Comparison of ENCODE assay signal across 8 mouse cellular contexts in genomic region chr8:71595862-71596261, GRCm38 (mm10). TPM values are rescaled to one million over a fixed set of nuclear protein-coding genes. Genes with fewer than 3 reads are reported as not detected.
A peak's percentile ranks its signal among the peaks of the same experiment; 100 is the strongest.
DNase-seq lines count a peak whose midpoint lies in the region; ATAC-seq and TF ChIP-seq lines count a peak whose summit lies in the region.

No protein-coding gene starts in this region.

- no peak overlapping the region for H3K27ac ChIP-seq in ES-Bruce4 (ENCODE audit: insufficient read depth, low read length)
- no peak overlapping the region for H3K27ac ChIP-seq in forebrain, embryonic 15.5 days (replicated peaks)
- H3K27ac ChIP-seq in lung, embryonic 14.5 days (ENCODE audit: low read depth): no peak overlapping the region
- peak overlapping the region; percentile 52; the same call in 1 of the 2 replicates for H3K27ac ChIP-seq in olfactory bulb, adult 2 months (ENCODE audit: insufficient read depth, low read depth, low read length)

- H3K4me2 ChIP-seq in forebrain, embryonic 15.5 days (replicated peaks): peak overlapping the region; percentile 31
- peak overlapping the region; percentile 27; the same call in 1 of the 2 replicates for H3K4me2 ChIP-seq in lung, embryonic 14.5 days

- no peaks in the 10 kb centered on the region for H3K4me1 ChIP-seq in ES-Bruce4 (ENCODE audit: control insufficient read depth, insufficient read depth, low read length)
- H3K4me1 ChIP-seq in forebrain, embryonic 15.5 days: peaks cover 27% of the 10 kb centered on the region
- 0 out of 2 replicates have a peak, but pooled peaks cover 3% of the 10 kb centered on the region for H3K4me1 ChIP-seq in lung, embryonic 14.5 days (ENCODE audit: insufficient read depth)
- peaks cover 28% of the 10 kb centered on the region for H3K4me1 ChIP-seq in olfactory bulb, adult 2 months (ENCODE audit: control insufficient read depth, insufficient read depth, low read length)

- no peaks in the 10 kb centered on the region for H3K27me3 ChIP-seq in ES-Bruce4 (ENCODE audit: control insufficient read depth, insufficient read depth, low read length, poor library complexity, severe bottlenecking)
- peaks cover 6% of the 10 kb centered on the region; the same call in 1 of the 2 replicates for H3K27me3 ChIP-seq in forebrain, embryonic 15.5 days
- H3K27me3 ChIP-seq in lung, embryonic 14.5 days (ENCODE audit: insufficient read depth, low read length): 0 out of 2 replicates have a peak, but pooled peaks cover 2% of the 10 kb centered on the region

- no peaks in the 10 kb centered on the region for H3K36me3 ChIP-seq in ES-Bruce4 (ENCODE audit: control insufficient read depth, insufficient read depth, low read length, poor library complexity, severe bottlenecking)
- H3K36me3 ChIP-seq in forebrain, embryonic 15.5 days: no peaks in the 10 kb centered on the region
- H3K36me3 ChIP-seq in lung, embryonic 14.5 days (ENCODE audit: insufficient read depth): peaks cover 11% of the 10 kb centered on the region; the same call in 1 of the 2 replicates

- no peaks in the 10 kb centered on the region for H3K9me3 ChIP-seq in ES-Bruce4 (replicated peaks; ENCODE audit: control insufficient read depth, insufficient read depth, low read length, poor library complexity, severe bottlenecking)
- H3K9me3 ChIP-seq in forebrain, embryonic 15.5 days: no peaks in the 10 kb centered on the region
- H3K9me3 ChIP-seq in lung, embryonic 14.5 days (ENCODE audit: low read depth, low read length): no peaks in the 10 kb centered on the region

- intact Hi-C loops in heart, postnatal 25 days (cut with DNase I): loop anchor here (1.0 to 5.0 kb wide), 4 partner anchors 35 to 155 kb away; no protein-coding TSS in a partner anchor

- peak; percentile 91 for DNase-seq in cerebellum, adult 11 months
- DNase-seq in heart, postnatal 25 days (ENCODE audit: low spot score): peak; percentile 68
- DNase-seq in layer of hippocampus, adult 8-10 months (ENCODE audit: low spot score in 2 of 2): peak; percentile 74 to 91
- peak; percentile 92 for DNase-seq in lung, embryonic 14.5 days
- peak; percentile 82 for DNase-seq in testis, postnatal 14 days (ENCODE audit: low spot score)

- peak; percentile 26 for ATAC-seq in forebrain, embryonic 15.5 days (replicated peaks)
- peak; percentile 11 for ATAC-seq in lung, embryonic 14.5 days (ENCODE audit: insufficient read depth)

- H3K4me3 ChIP-seq in ES-Bruce4 (ENCODE audit: low read depth, low read length): no peak overlapping the region
- peak overlapping the region; percentile 15 for H3K4me3 ChIP-seq in forebrain, embryonic 15.5 days
- H3K4me3 ChIP-seq in lung, embryonic 14.5 days (ENCODE audit: low read depth, low read length): no peak overlapping the region
- H3K4me3 ChIP-seq in olfactory bulb, adult 2 months (ENCODE audit: insufficient read depth, low read depth, low read length): peak overlapping the region; percentile 45

- no peak for TF ChIP-seq POLR2A in ES-Bruce4 (IDR thresholded peaks at IDR 0.05; ENCODE audit: insufficient read depth, low read length)
- TF ChIP-seq POLR2A in olfactory bulb, adult 2 months (IDR thresholded peaks at IDR 0.05; ENCODE audit: insufficient read depth, low read depth, low read length): peak; percentile 45; the same call in 1 of the 2 replicates

- no peak overlapping the region for H3K9ac ChIP-seq in ES-Bruce4 (ENCODE audit: low read depth, poor library complexity, severe bottlenecking)
- 0 out of 2 replicates have a peak overlapping the region, but pooled peaks have one; percentile 22 for H3K9ac ChIP-seq in forebrain, embryonic 15.5 days (replicated peaks)
- H3K9ac ChIP-seq in lung, embryonic 14.5 days: no peak overlapping the region

- 6% methylated on average over 27 of the region's 27 CpGs for whole genome bisulfite sequencing in forebrain, embryonic 15.5 days
- 9% methylated on average over 27 of the region's 27 CpGs for WGBS in lung, embryonic 14.5 days
- WGBS in olfactory bulb, adult 2 months: 5% methylated on average over 27 of the region's 27 CpGs

- peak; percentile 99 for TF ChIP-seq CTCF in ES-Bruce4 (IDR thresholded peaks at IDR 0.05; ENCODE audit: low read depth, low read length)
- TF ChIP-seq CTCF in lung, embryonic 14.5 days (IDR thresholded peaks at IDR 0.05; ENCODE audit: low read depth): peak; percentile 100
- peak; percentile 98 for TF ChIP-seq CTCF in olfactory bulb, adult 2 months (IDR thresholded peaks at IDR 0.05; ENCODE audit: insufficient read depth, low read depth, low read length)

- peak; percentile 47; the same call in 1 of the 2 replicates for TF ChIP-seq EP300 in ES-Bruce4 (IDR thresholded peaks at IDR 0.05; ENCODE audit: insufficient read depth, low read depth, low read length)

RNA-seq across cellular contexts. Expression of gene Fam129c, which starts 1.6 kb away (rescaled TPM):
- 6.4 and 9.0 TPM in 2 replicates for polyA plus RNA-seq in ES-Bruce4 (2011; ENCODE audit: insufficient read depth, insufficient read length, low read depth, missing spikeins)
- polyA plus RNA-seq in forebrain, embryonic 15.5 days (2015; fragmentation: Nextera tagmentation; extraction: Ambion mirVana): 4.9 and 5.5 TPM in 2 replicates
- 1 to 10 TPM in 1 of 2 experiments, under 1 TPM in 1; 0.81 to 1.5 TPM for total RNA-seq in heart, postnatal 25 days (2021)
- 1 to 10 TPM; 2.0 to 4.6 (median 3.5) TPM for total RNA-seq in layer of hippocampus, adult 8-10 months (2022)
- polyA plus RNA-seq in lung, embryonic 14.5 days (2014; fragmentation: Nextera tagmentation; extraction: Ambion mirVana): 2.4 and 4.6 TPM in 2 replicates
- polyA plus RNA-seq in olfactory bulb, adult 2 months (2012; ENCODE audit: insufficient read depth, insufficient read length, low replicate concordance, missing spikeins): not detected in 2 replicates

RNA-seq across cellular contexts. Expression of gene Pgls, which starts 3.9 kb away (rescaled TPM):
- polyA plus RNA-seq in ES-Bruce4 (2011; ENCODE audit: insufficient read depth, insufficient read length, low read depth, missing spikeins): 57.2 and 65.6 TPM in 2 replicates
- polyA plus RNA-seq in forebrain, embryonic 15.5 days (2015; fragmentation: Nextera tagmentation; extraction: Ambion mirVana): 191 TPM in 2 replicates
- 10 to 100 TPM; 68.1 to 75.9 TPM for total RNA-seq in heart, postnatal 25 days (2021)
- 10 to 100 TPM; 29.1 to 38.5 (median 33.6) TPM for total RNA-seq in layer of hippocampus, adult 8-10 months (2022)
- polyA plus RNA-seq in lung, embryonic 14.5 days (2014; fragmentation: Nextera tagmentation; extraction: Ambion mirVana): 251 and 253 TPM in 2 replicates
- not detected in 2 replicates for polyA plus RNA-seq in olfactory bulb, adult 2 months (2012; ENCODE audit: insufficient read depth, insufficient read length, low replicate concordance, missing spikeins)

RNA-seq across cellular contexts. Expression of gene Colgalt1, which starts 14.9 kb away (rescaled TPM):
- 83.2 and 85.2 TPM in 2 replicates for polyA plus RNA-seq in ES-Bruce4 (2011; ENCODE audit: insufficient read depth, insufficient read length, low read depth, missing spikeins)
- polyA plus RNA-seq in forebrain, embryonic 15.5 days (2015; fragmentation: Nextera tagmentation; extraction: Ambion mirVana): 54.3 and 56.2 TPM in 2 replicates
- total RNA-seq in heart, postnatal 25 days (2021): 10 to 100 TPM; 41.3 to 43.1 TPM
- 10 to 100 TPM; 53.2 to 59.7 (median 53.8) TPM for total RNA-seq in layer of hippocampus, adult 8-10 months (2022)
- polyA plus RNA-seq in lung, embryonic 14.5 days (2014; fragmentation: Nextera tagmentation; extraction: Ambion mirVana): 87.5 and 90.5 TPM in 2 replicates
- 143 TPM in 1 of 2 replicates, not detected in the other for polyA plus RNA-seq in olfactory bulb, adult 2 months (2012; ENCODE audit: insufficient read depth, insufficient read length, low replicate concordance, missing spikeins)

RNA-seq across cellular contexts. Expression of gene Slc27a1, which starts 27.2 kb away (rescaled TPM):
- polyA plus RNA-seq in ES-Bruce4 (2011; ENCODE audit: insufficient read depth, insufficient read length, low read depth, missing spikeins): 21.8 and 27.3 TPM in 2 replicates
- 68.5 and 71.8 TPM in 2 replicates for polyA plus RNA-seq in forebrain, embryonic 15.5 days (2015; fragmentation: Nextera tagmentation; extraction: Ambion mirVana)
- 100 to 1,000 TPM; 140 to 143 TPM for total RNA-seq in heart, postnatal 25 days (2021)
- 100 to 1,000 TPM; 107 to 130 (median 117) TPM for total RNA-seq in layer of hippocampus, adult 8-10 months (2022)
- 18.5 and 19.9 TPM in 2 replicates for polyA plus RNA-seq in lung, embryonic 14.5 days (2014; fragmentation: Nextera tagmentation; extraction: Ambion mirVana)
- polyA plus RNA-seq in olfactory bulb, adult 2 months (2012; ENCODE audit: insufficient read depth, insufficient read length, low replicate concordance, missing spikeins): not detected in 2 replicates

RNA-seq across cellular contexts. Expression of gene Nxnl1, which starts 29.5 kb away (rescaled TPM):
- polyA plus RNA-seq in ES-Bruce4 (2011; ENCODE audit: insufficient read depth, insufficient read length, low read depth, missing spikeins): not detected in 2 replicates
- polyA plus RNA-seq in forebrain, embryonic 15.5 days (2015; fragmentation: Nextera tagmentation; extraction: Ambion mirVana): not detected in 2 replicates
- under 1 TPM; 0.14 to 0.31 TPM for total RNA-seq in heart, postnatal 25 days (2021)
- total RNA-seq in layer of hippocampus, adult 8-10 months (2022): under 1 TPM in 2 of 4 experiments, not detected in 2; 0.14 to 0.28 TPM
- polyA plus RNA-seq in lung, embryonic 14.5 days (2014; fragmentation: Nextera tagmentation; extraction: Ambion mirVana): 0.07 TPM in 1 of 2 replicates, not detected in the other
- polyA plus RNA-seq in olfactory bulb, adult 2 months (2012; ENCODE audit: insufficient read depth, insufficient read length, low replicate concordance, missing spikeins): not detected in 2 replicates

Comparison
In these comparisons a context has a peak if more than half of its experiments do, and no peak if none do; other contexts are left out.
1. H3K4me3 ChIP-seq: peak in forebrain, embryonic 15.5 days (single experiment) and olfactory bulb, adult 2 months (single experiment); none in ES-Bruce4 (single experiment) and lung, embryonic 14.5 days (single experiment).
2. RNA of gene Pgls, which starts 3.9 kb away (polyA plus RNA-seq): 251 to 253 TPM in lung, embryonic 14.5 days, 191 TPM in forebrain, embryonic 15.5 days and 57.2 to 65.6 TPM in ES-Bruce4; not detected in olfactory bulb, adult 2 months; every median in the first group is over 10 times any median in the second.
3. Peak in every context shown above with its lines, with median percentiles within 50 percentile points of each other: CTCF ChIP-seq and DNase-seq.